Comparison of ENCODE assay signal across 9 mouse cellular contexts in the genomic region with DNA sequence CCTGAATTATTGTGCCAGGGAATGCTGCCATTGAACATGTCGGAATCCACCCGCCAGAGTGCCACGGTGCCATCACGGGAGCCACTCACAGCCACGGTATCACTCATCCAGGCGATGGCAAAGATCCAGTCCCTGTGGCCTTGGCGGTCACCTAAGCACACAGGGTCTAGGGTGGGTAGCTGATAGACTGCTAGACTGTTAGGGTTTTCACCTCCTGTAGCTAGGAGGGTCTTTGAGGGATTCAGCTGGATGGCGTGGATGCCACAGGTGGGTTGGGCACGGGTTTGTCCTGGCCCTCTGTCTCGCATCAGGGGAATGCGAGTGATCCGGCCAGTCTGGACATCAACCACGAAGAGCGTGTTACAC. TPM values are rescaled to one million over a fixed set of nuclear protein-coding genes. Genes with fewer than 3 reads are reported as not detected.
DNase-seq lines count a peak whose midpoint lies in the region; ATAC-seq and TF ChIP-seq lines count a peak whose summit lies in the region.
"Had no signal": no experiment of that assay in that cellular context is flagged by ENCODE, and none has a peak within 500 bp of the region (broad histone marks: within the 10 kb centered on the region; RNA-seq: fewer than 3 reads in every experiment).

No protein-coding gene starts in this region.

- DNase-seq in heart, adult 9 months (ENCODE audit: low spot score in 2 of 2), result no peak
- DNase-seq in brain, embryonic 14.5 days (ENCODE audit: low read depth), result peak; percentile 6
- DNase-seq in adrenal gland, adult 2 months, result no peak
- DNase-seq in adrenal gland, postnatal 4 days (ENCODE audit: low spot score in 2 of 2), result no peak
- DNase-seq in ovary, postnatal 10 days (ENCODE audit: low spot score), result no peak

- H3K4me3 ChIP-seq in heart, embryonic 13.5 days, result peak overlapping the region; percentile 59
- peak overlapping the region; percentile 49 for H3K4me3 ChIP-seq in hindbrain, embryonic 13.5 days
- H3K4me3 ChIP-seq in midbrain, embryonic 13.5 days (replicated peaks), result peak overlapping the region; percentile 53

- TF ChIP-seq CTCF in brain, embryonic 14.5 days (IDR thresholded peaks at IDR 0.05; ENCODE audit: borderline replicate concordance, extremely low read depth, insufficient read depth, insufficient read length), result no peak

- H3K4me2 ChIP-seq in heart, embryonic 13.5 days, result peak overlapping the region; percentile 74
- H3K4me2 ChIP-seq in hindbrain, embryonic 13.5 days, result peak overlapping the region; percentile 68
- H3K4me2 ChIP-seq in midbrain, embryonic 13.5 days (replicated peaks), result peak overlapping the region; percentile 69

- no peak for ATAC-seq in heart, embryonic 13.5 days (ENCODE audit: extremely low read depth, insufficient number of reproducible peaks, low FRiP score, low TSS enrichment)
- peak; percentile 36; the same call in 1 of the 2 replicates for ATAC-seq in hindbrain, embryonic 13.5 days (ENCODE audit: low FRiP score)
- ATAC-seq in midbrain, embryonic 13.5 days, result peak; percentile 53

- TF ChIP-seq POLR2A in brain, embryonic 14.5 days (IDR thresholded peaks at IDR 0.05; ENCODE audit: borderline replicate concordance, extremely low read depth, insufficient read depth, insufficient read length, poor library complexity, severe bottlenecking), result no peak

- WGBS in heart, embryonic 13.5 days, result 60% methylated on average over 14 of the region's 14 CpGs
- WGBS in hindbrain, embryonic 13.5 days, result 76% methylated on average over 14 of the region's 14 CpGs
- 72% methylated on average over 14 of the region's 14 CpGs for WGBS in midbrain, embryonic 13.5 days

- H3K9ac ChIP-seq in heart, embryonic 13.5 days, result peak overlapping the region; percentile 77
- no peak overlapping the region for H3K9ac ChIP-seq in hindbrain, embryonic 13.5 days
- no peak overlapping the region for H3K9ac ChIP-seq in midbrain, embryonic 13.5 days (replicated peaks)

- H3K27me3 ChIP-seq in heart, embryonic 13.5 days (replicated peaks), result no peaks in the 10 kb centered on the region
- H3K27me3 ChIP-seq in hindbrain, embryonic 13.5 days, result no peaks in the 10 kb centered on the region
- H3K27me3 ChIP-seq in midbrain, embryonic 13.5 days, result no peaks in the 10 kb centered on the region

- H3K36me3 ChIP-seq in heart, embryonic 13.5 days, result no peaks in the 10 kb centered on the region
- H3K36me3 ChIP-seq in hindbrain, embryonic 13.5 days, result no peaks in the 10 kb centered on the region
- no peaks in the 10 kb centered on the region for H3K36me3 ChIP-seq in midbrain, embryonic 13.5 days

- no peak overlapping the region for H3K27ac ChIP-seq in heart, embryonic 13.5 days (replicated peaks)
- no peak overlapping the region for H3K27ac ChIP-seq in hindbrain, embryonic 13.5 days
- no peak overlapping the region for H3K27ac ChIP-seq in midbrain, embryonic 13.5 days
- H3K27ac ChIP-seq: macrophage had no signal

- no peaks in the 10 kb centered on the region for H3K9me3 ChIP-seq in heart, embryonic 13.5 days
- H3K9me3 ChIP-seq in hindbrain, embryonic 13.5 days, result no peaks in the 10 kb centered on the region
- H3K9me3 ChIP-seq in midbrain, embryonic 13.5 days, result no peaks in the 10 kb centered on the region

- H3K4me1 ChIP-seq in heart, embryonic 13.5 days, result no peaks in the 10 kb centered on the region
- H3K4me1 ChIP-seq in hindbrain, embryonic 13.5 days (replicated peaks), result no peaks in the 10 kb centered on the region
- H3K4me1 ChIP-seq in midbrain, embryonic 13.5 days (replicated peaks), result no peaks in the 10 kb centered on the region

RNA-seq across cellular contexts. Expression of gene Dcaf12l2, which starts 0.9 kb away (rescaled TPM):
- polyA plus RNA-seq in heart, embryonic 13.5 days (2015; fragmentation: Nextera tagmentation; extraction: Ambion mirVana), result 1.3 and 1.8 TPM in 2 replicates
- 0.73 and 0.96 TPM in 2 replicates for polyA plus RNA-seq in brain, embryonic 14.5 days (2012; rRNA removed)
- 1.3 and 1.6 TPM in 2 replicates for polyA plus RNA-seq in hindbrain, embryonic 13.5 days (2015; fragmentation: Nextera tagmentation; extraction: Ambion mirVana)
- 1.1 and 1.2 TPM in 2 replicates for polyA plus RNA-seq in midbrain, embryonic 13.5 days (2015; fragmentation: Nextera tagmentation; extraction: Ambion mirVana)
- total RNA-seq in adrenal gland, adult 2 months (2021), result not detected
- polyA plus RNA-seq in adrenal gland, adult 2 months (2012; rRNA removed), result 0.20 TPM in 1 of 2 replicates, not detected in the other
- under 1 TPM; 0.48 to 0.54 TPM for total RNA-seq in adrenal gland, postnatal 4 days (2021)
- polyA plus RNA-seq: macrophage had no signal
